Mouse (Mus musculus): ENCODE data around the gene Fam193a. TPM values are rescaled to one million over a fixed set of nuclear protein-coding genes. Genes with fewer than 3 reads are reported as not detected.

Fam193a gene
- total and polyA plus RNA-seq, 3 experiments, result 10.9 to 317 (median 37.1) TPM

GRCm38 (mm10) chr5:34407366-34407918 lies 37.7 kb downstream of the Fam193a start:
- H3K79me2 ChIP-seq (ENCODE audit: control insufficient read depth, insufficient read depth, low read length, poor library complexity), result peaks cover 34% of the 10 kb centered on the region
- no peak overlapping the region for H3K4me3 ChIP-seq (ENCODE audit: control insufficient read depth in 1 of 2, insufficient read depth in 1 of 2, low read depth in 2 of 2, low read length in 2 of 2)
- no peak overlapping the region for H3K9ac ChIP-seq (ENCODE audit: control insufficient read depth, low read depth, low read length, poor library complexity, severe bottlenecking)
- H3K36me3 ChIP-seq (ENCODE audit: control insufficient read depth in 1 of 2, insufficient read depth in 2 of 2, low read length in 2 of 2), result peaks cover 5 to 17% of the 10 kb centered on the region in 2 experiments; a peak in 3 of 4 replicates
- DNase-seq (ENCODE audit: low read depth, low spot score), result no peak
- H3K27me3 ChIP-seq (ENCODE audit: control insufficient read depth in 1 of 2, insufficient read depth in 2 of 2, low read length in 2 of 2), result no peaks in the 10 kb centered on the region
- peaks cover 0 to 5% of the 10 kb centered on the region in 2 experiments for H3K4me1 ChIP-seq (ENCODE audit: control insufficient read depth in 1 of 2, insufficient read depth in 2 of 2, low read length in 2 of 2)
- no peaks in the 10 kb centered on the region for H3K9me3 ChIP-seq (replicated peaks; ENCODE audit: insufficient read depth, low read length)
- TF ChIP-seq TCF12 (IDR thresholded peaks at IDR 0.05; ENCODE audit: low read depth, low read length), result no peak
- TF ChIP-seq JUND (IDR thresholded peaks at IDR 0.05; ENCODE audit: low read depth, low read length), result no peak
- no peak for TF ChIP-seq BHLHE40 (IDR thresholded peaks at IDR 0.05; ENCODE audit: borderline replicate concordance, low read depth, low read length)
- TF ChIP-seq UBTF (IDR thresholded peaks at IDR 0.05; ENCODE audit: borderline replicate concordance, insufficient read depth, low read depth, low read length), result no peak
- TF ChIP-seq USF1 (IDR thresholded peaks at IDR 0.05; ENCODE audit: low read depth, low read length), result no peak
- TF ChIP-seq GATA1 (IDR thresholded peaks at IDR 0.05; ENCODE audit: low read depth, low read length), result no peak
- TF ChIP-seq ZC3H11A (IDR thresholded peaks at IDR 0.05; ENCODE audit: low read depth, low read length), result no peak
- TF ChIP-seq TAL1 (IDR thresholded peaks at IDR 0.05; ENCODE audit: low read length), result no peak
- no peak for TF ChIP-seq ZKSCAN1 (IDR thresholded peaks at IDR 0.05; ENCODE audit: low read depth, low read length)
- no peak for TF ChIP-seq KAT2A (conservative IDR thresholded peaks at IDR 0.05; ENCODE audit: low read depth, low read length)
- TF ChIP-seq SIN3A (IDR thresholded peaks at IDR 0.05; ENCODE audit: low read length), result no peak
- TF ChIP-seq NELFE (IDR thresholded peaks at IDR 0.05; ENCODE audit: low read depth, low read length), result no peak
- no peak for TF ChIP-seq ZMIZ1 (IDR thresholded peaks at IDR 0.05; ENCODE audit: low read depth, low read length)
- no peak overlapping the region for H3K27ac ChIP-seq (ENCODE audit: control insufficient read depth, low read depth, low read length)

GRCm38 (mm10) chr5:34409002-34409401 lies 39.3 kb downstream of the Fam193a start:
- Histone ChIP-seq H3K27ac (ENCODE audit: control insufficient read depth, low read depth, low read length) (no peak overlapping the region), H3K27me3 (ENCODE audit: control insufficient read depth in 1 of 2, insufficient read depth in 2 of 2, low read length in 2 of 2) (no peaks in the 10 kb centered on the region), H3K79me2 (ENCODE audit: control insufficient read depth, insufficient read depth, low read length, poor library complexity) (peaks cover 28% of the 10 kb centered on the region), H3K9me3 (replicated peaks; ENCODE audit: insufficient read depth, low read length) (no peaks in the 10 kb centered on the region), H3K36me3 (ENCODE audit: control insufficient read depth in 1 of 2, insufficient read depth in 2 of 2, low read length in 2 of 2) (peaks cover 5 to 22% of the 10 kb centered on the region in 2 experiments; a peak in 3 of 4 replicates), H3K9ac (ENCODE audit: control insufficient read depth, low read depth, low read length, poor library complexity, severe bottlenecking) (no peak overlapping the region), H3K4me1 (ENCODE audit: control insufficient read depth in 1 of 2, insufficient read depth in 2 of 2, low read length in 2 of 2) (peaks cover 0 to 5% of the 10 kb centered on the region in 2 experiments), H3K4me3 (ENCODE audit: control insufficient read depth in 1 of 2, insufficient read depth in 1 of 2, low read depth in 2 of 2, low read length in 2 of 2) (no peak overlapping the region)
- no peak for TF ChIP-seq HCFC1 (IDR thresholded peaks at IDR 0.05; ENCODE audit: low read depth, low read length)
- no peak for TF ChIP-seq NELFE (IDR thresholded peaks at IDR 0.05; ENCODE audit: low read depth, low read length)
- DNase-seq (ENCODE audit: low read depth, low spot score), result no peak

GRCm38 (mm10) chr5:34410819-34411218 lies 41.1 kb downstream of the Fam193a start:
- Histone ChIP-seq H3K36me3 (ENCODE audit: control insufficient read depth in 1 of 2, insufficient read depth in 2 of 2, low read length in 2 of 2) (peaks cover 7 to 22% of the 10 kb centered on the region in 2 experiments; a peak in 3 of 4 replicates), H3K4me1 (ENCODE audit: control insufficient read depth in 1 of 2, insufficient read depth in 2 of 2, low read length in 2 of 2) (peaks cover 0 to 5% of the 10 kb centered on the region in 2 experiments), H3K27ac (ENCODE audit: control insufficient read depth, low read depth, low read length) (no peak overlapping the region), H3K9me3 (replicated peaks; ENCODE audit: insufficient read depth, low read length) (no peaks in the 10 kb centered on the region), H3K27me3 (ENCODE audit: control insufficient read depth in 1 of 2, insufficient read depth in 2 of 2, low read length in 2 of 2) (no peaks in the 10 kb centered on the region), H3K4me3 (ENCODE audit: control insufficient read depth in 1 of 2, insufficient read depth in 1 of 2, low read depth in 2 of 2, low read length in 2 of 2) (no peak overlapping the region), H3K9ac (ENCODE audit: control insufficient read depth, low read depth, low read length, poor library complexity, severe bottlenecking) (no peak overlapping the region), H3K79me2 (ENCODE audit: control insufficient read depth, insufficient read depth, low read length, poor library complexity) (peaks cover 25% of the 10 kb centered on the region)
- no peak for DNase-seq (ENCODE audit: low read depth, low spot score)
- TF ChIP-seq RAD21 (IDR thresholded peaks at IDR 0.05; ENCODE audit: low read depth, low read length), result no peak
- TF ChIP-seq KAT2A (conservative IDR thresholded peaks at IDR 0.05; ENCODE audit: low read depth, low read length), result no peak
- TF ChIP-seq ZC3H11A (IDR thresholded peaks at IDR 0.05; ENCODE audit: low read depth, low read length), result no peak
- TF ChIP-seq TAL1 (IDR thresholded peaks at IDR 0.05; ENCODE audit: low read length), result no peak
- peak; percentile 91 for TF ChIP-seq MAFK (IDR thresholded peaks at IDR 0.05; ENCODE audit: borderline replicate concordance, low read depth, low read length)
- 0 out of 4 replicates have a peak, but pooled peaks of 1 of the 2 experiments have one; percentile 12 for TF ChIP-seq EP300 (IDR thresholded peaks at IDR 0.05; ENCODE audit: low read depth in 1 of 2, low read length in 2 of 2)

Measured in MEL (cell line).